Mouse (Mus musculus) inflammation-experienced regulatory T-cells (primary cell): ENCODE data around the gene Chst13. TPM values are rescaled to one million over a fixed set of nuclear protein-coding genes. Genes with fewer than 3 reads are reported as not detected.

ENCODE experiments used
- polyA plus RNA-seq, 2 experiments: library from polyadenylated mRNA; unstranded; fragments of 100-300 nt; shearing (Covaris generic); gene quantifications; one replicate each; pipeline ENCODE4 v1.2.1; 2017

The Chst13 gene
- not detected for polyA plus RNA-seq

DNA sequence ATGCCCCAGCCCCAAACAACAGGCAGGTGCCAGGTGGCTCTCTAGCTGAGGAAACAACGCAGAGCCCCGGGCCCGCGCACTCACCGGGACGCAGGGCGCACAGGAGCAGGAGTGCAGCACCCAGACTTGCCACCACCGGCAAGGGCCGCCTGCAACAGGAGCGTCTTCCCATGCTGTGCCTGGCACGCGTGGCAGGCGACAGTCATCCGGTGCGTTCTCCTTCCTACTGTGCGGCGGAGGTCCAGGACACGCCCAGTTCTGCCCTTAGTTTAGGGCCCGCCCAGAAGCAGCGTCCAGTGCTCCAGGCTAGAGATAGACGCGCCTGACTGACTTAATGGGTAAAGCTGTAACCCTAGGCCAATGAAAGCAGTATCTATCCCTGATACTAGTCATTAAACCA lies at the start of gene Chst13:
Chst13 (minus strand) TSS at position 195 of the 400 bp plus-strand sequence.

DNA sequence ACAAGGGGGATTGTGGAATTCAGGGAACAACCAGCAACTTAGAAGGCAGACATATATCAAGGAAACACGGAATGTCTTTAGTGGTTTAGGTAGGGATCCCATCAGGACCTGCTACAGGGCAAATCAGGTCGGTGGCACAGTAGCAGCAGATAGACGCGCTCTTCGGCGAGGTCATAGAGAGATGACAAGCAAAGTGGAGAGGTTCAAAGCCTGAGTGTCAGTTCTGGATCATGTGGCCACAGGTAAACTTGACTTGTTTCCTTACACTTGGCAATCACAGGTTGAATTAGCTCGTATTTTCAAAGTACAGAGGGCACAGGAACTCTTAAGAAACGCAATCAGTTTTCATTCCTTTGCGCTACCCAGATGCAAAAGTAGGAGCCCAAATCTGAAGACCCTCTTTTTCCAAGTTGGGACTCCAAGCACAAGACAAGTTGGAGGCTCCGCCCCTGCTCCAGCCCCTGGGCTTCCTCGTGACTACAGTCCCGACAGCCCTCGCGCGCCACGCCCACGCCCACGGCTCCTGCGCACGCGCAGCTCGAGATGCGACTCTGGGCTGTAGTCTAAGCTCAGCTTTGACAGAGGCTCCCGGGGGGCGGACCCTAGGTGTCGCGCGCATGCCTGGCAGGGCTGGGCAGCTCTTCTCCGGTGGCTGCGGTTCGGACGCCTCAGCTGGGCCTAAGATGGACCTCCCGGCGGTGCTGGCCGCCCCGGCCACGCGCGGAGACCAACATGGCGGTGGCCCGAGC lies 44.2 kb upstream of the Chst13 start, which contains the start of gene Zxdc:
Zxdc (plus strand) TSS at position 517 of the 749 bp plus-strand sequence.

DNA sequence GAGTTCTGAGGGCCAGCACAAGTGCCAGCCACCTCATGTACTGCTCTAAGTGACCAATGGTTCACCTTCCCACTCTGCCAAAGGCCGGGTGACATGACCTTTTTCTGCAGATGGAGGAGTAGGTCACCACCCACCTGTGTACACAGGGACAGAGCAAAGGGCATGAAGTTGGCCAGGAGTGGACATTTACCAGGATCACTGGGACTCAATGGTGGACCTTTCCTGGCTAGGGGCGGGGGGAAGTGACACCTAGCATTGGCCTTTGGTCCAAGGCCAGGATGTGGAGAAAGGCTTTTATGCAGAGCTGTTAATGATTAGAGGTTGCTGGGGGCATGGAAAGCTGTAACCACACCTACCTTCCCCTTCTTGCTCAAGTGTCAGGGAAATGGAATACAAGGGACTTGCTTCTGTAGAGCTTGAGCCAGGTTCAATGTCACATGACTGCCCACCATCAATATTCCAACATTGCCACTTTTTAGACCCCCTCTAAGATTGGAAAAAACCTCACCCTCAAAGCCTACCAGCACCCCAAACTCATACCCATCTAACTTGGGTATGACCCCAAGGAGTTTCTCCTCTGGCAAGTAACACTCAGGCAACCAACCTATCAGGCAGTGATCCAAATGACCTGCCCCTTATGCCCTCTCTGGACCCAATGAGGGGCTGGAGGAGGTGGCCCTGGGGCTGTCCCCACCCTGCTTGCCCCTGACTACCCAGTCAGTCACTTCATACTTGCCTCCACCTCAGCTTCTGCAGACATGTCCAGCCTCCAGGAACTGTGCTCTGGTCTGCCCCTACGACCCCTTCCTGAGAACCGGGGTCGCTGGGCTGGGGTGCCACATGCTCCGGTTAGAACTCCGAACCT lies 7.8 kb upstream of the Chst13 start, which contains the start of gene Uroc1:
Uroc1 (plus strand) TSS at position 724 of the 865 bp plus-strand sequence.

DNA sequence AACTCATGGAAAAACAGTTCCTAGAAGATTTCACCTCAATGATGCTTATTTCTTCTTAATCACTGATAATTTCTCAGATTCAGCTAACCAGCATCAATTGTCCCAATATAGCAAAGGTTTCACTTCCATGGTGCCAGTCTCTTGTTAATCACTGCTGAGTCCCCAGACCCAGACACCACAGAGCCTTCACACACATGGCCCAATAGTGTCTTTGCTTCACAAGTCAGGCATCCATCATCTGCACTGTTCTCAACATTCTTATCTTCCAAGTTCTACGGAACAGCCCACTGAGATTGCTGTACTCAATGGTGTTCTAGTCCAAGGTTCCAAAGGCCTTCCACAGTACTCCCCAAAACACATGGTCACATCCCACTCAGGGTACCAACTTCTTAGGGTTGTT lies 24.1 kb downstream of the Chst13 start, which contains the start of gene BC048671:
BC048671 (plus strand) TSS at position 301 of the 400 bp plus-strand sequence.

Other genes starting within 250 kb of the Chst13 start
- gene Vmn1r49, start 246.7 kb downstream of the Chst13 start, polyA plus RNA-seq, result under 1 TPM in 1 of 2 experiments, not detected in 1; 0.37 TPM
- not detected for gene Vmn1r50, start 223.8 kb downstream of the Chst13 start, polyA plus RNA-seq
- gene Vmn1r51, start 202.6 kb downstream of the Chst13 start, polyA plus RNA-seq, result under 1 TPM in 1 of 2 experiments, not detected in 1; 0.28 TPM
- under 1 TPM in 1 of 2 experiments, not detected in 1; 0.69 TPM for gene Vmn1r52, start 150.4 kb downstream of the Chst13 start, polyA plus RNA-seq
- not detected for gene V1ra8, start 122.4 kb downstream of the Chst13 start, polyA plus RNA-seq
- not detected for gene Vmn1r53, start 100.7 kb downstream of the Chst13 start, polyA plus RNA-seq
- gene Vmn1r54, start 78.9 kb downstream of the Chst13 start, polyA plus RNA-seq, result not detected
- under 1 TPM; 0.28 to 0.64 TPM for gene BC048671, start 24.0 kb downstream of the Chst13 start, polyA plus RNA-seq
- under 1 TPM in 1 of 2 experiments, not detected in 1; 0.16 TPM for gene Uroc1, start 8.1 kb upstream of the Chst13 start, polyA plus RNA-seq
- gene Zxdc, start 44.3 kb upstream of the Chst13 start, polyA plus RNA-seq, result 10 to 100 TPM; 32.0 to 45.2 TPM
- gene Cfap100, start 103.6 kb upstream of the Chst13 start, polyA plus RNA-seq, result under 1 TPM; 0.29 to 0.49 TPM
- 1 to 10 TPM; 1.2 to 1.3 TPM for gene Klf15, start 137.4 kb upstream of the Chst13 start, polyA plus RNA-seq
- gene Aldh1l1, start 161.2 kb upstream of the Chst13 start, polyA plus RNA-seq, result 1 to 10 TPM; 1.9 to 2.4 TPM